Mouse (Mus musculus): Measurements from ENCODE around the gene Zbtb32. TPM values are rescaled to one million over a fixed set of nuclear protein-coding genes. Genes with fewer than 3 reads are reported as not detected.

The Zbtb32 gene
- total and polyA plus RNA-seq, 3 experiments: 20.1 to 32.8 TPM; not detected in 1

DNA sequence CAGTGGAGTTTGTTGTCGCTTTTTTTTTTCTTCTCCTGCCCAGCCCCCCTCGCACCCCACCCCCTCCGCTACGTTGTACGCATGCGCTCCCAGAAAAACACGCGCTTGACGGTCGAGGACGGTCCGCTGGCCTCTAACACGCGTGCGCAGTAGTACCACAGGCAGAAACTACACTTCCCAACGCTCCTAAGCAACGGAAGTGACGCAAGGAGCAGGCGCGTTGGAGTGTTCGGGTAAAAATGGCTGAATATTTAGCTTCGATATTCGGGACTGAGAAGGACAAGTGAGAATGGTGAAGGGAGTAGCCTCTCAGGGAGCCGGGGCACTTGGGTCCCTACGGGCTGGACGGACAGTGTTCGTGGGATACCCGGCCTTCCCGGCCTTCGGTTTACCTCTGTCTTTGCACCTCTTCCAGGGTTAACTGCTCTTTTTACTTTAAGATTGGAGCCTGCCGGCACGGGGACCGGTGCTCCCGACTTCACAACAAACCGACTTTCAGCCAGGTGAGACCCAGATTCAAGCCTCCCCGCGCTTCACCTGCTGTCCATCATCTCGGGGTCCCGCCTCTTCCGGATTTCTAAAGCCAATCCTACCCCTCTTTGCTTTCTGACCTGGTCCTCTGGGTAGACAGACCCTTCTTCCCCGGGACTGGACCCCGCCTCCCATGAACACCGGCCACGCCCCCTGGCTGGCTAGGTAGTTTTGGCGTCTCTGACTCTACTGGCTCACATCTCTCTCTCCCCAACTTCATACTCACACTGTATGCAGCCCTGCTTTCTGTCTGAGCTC is 35.4 kb downstream of the Zbtb32 start, which contains the start of the genes U2af1l4, Gm49396 and Psenen (continued):
- no peak for TF ChIP-seq POLR2AphosphoS2 (IDR thresholded peaks at IDR 0.05; ENCODE audit: low read length)
- peak; percentile 92 for TF ChIP-seq MAX (IDR thresholded peaks at IDR 0.05; ENCODE audit: low read length)
- no peak for TF ChIP-seq USF2 (IDR thresholded peaks at IDR 0.05; ENCODE audit: borderline replicate concordance in 1 of 2, insufficient read depth in 1 of 2, low read depth in 1 of 2, low read length in 2 of 2)

GRCm38 (mm10) chr7:30562526-30563116 is 36.1 kb downstream of the Zbtb32 start:
- no peaks in the 10 kb centered on the region for H3K27me3 ChIP-seq (ENCODE audit: control insufficient read depth in 1 of 2, insufficient read depth in 2 of 2, low read length in 2 of 2)
- H3K9ac ChIP-seq (ENCODE audit: control insufficient read depth, low read depth, low read length, poor library complexity, severe bottlenecking): peak overlapping the region; percentile 86
- H3K79me2 ChIP-seq (ENCODE audit: control insufficient read depth, insufficient read depth, low read length, poor library complexity): peaks cover 18% of the 10 kb centered on the region
- H3K4me3 ChIP-seq (ENCODE audit: control insufficient read depth in 1 of 2, insufficient read depth in 1 of 2, low read depth in 2 of 2, low read length in 2 of 2): peak overlapping the region; percentile 58 to 82
- peak; percentile 47 for TF ChIP-seq NELFE (IDR thresholded peaks at IDR 0.05; ENCODE audit: low read depth, low read length)
- peak; percentile 45; the same call in 1 of the 2 replicates for TF ChIP-seq TBP (IDR thresholded peaks at IDR 0.05; ENCODE audit: low read depth, low read length)
- TF ChIP-seq KAT2A (conservative IDR thresholded peaks at IDR 0.05; ENCODE audit: low read depth, low read length): no peak
- TF ChIP-seq NRF1 (IDR thresholded peaks at IDR 0.05; ENCODE audit: insufficient read depth, low read depth, low read length, poor library complexity, severe bottlenecking): no peak
- TF ChIP-seq ELF1 (IDR thresholded peaks at IDR 0.05; ENCODE audit: low read depth, low read length): no peak
- peak in 1 of 2 experiments; percentile 59; a peak in 2 of 4 replicates for TF ChIP-seq POLR2A (IDR thresholded peaks at IDR 0.05; ENCODE audit: control insufficient read depth in 1 of 2, insufficient read depth in 1 of 2, low read depth in 1 of 2, low read length in 2 of 2, poor library complexity in 1 of 2)
- no peak for TF ChIP-seq MYB (IDR thresholded peaks at IDR 0.05; ENCODE audit: low read depth, low read length)
- TF ChIP-seq MEF2A (IDR thresholded peaks at IDR 0.05; ENCODE audit: extremely low read depth, insufficient replicate concordance, low read depth, low read length, poor library complexity, severe bottlenecking): no peak
- no peak for TF ChIP-seq MAX (IDR thresholded peaks at IDR 0.05; ENCODE audit: low read length)
- TF ChIP-seq ZKSCAN1 (IDR thresholded peaks at IDR 0.05; ENCODE audit: low read depth, low read length): no peak
- TF ChIP-seq ZMIZ1 (IDR thresholded peaks at IDR 0.05; ENCODE audit: low read depth, low read length): no peak
- TF ChIP-seq POLR2AphosphoS5 (IDR thresholded peaks at IDR 0.05; ENCODE audit: borderline replicate concordance, low read depth, low read length): no peak
- TF ChIP-seq CHD1 (IDR thresholded peaks at IDR 0.05; ENCODE audit: low read depth, low read length): no peak
- TF ChIP-seq ZC3H11A (IDR thresholded peaks at IDR 0.05; ENCODE audit: low read depth, low read length): no peak
- no peak for TF ChIP-seq TAL1 (IDR thresholded peaks at IDR 0.05; ENCODE audit: low read length)
- TF ChIP-seq USF1 (IDR thresholded peaks at IDR 0.05; ENCODE audit: low read depth, low read length): no peak
- no peak for TF ChIP-seq MYC (IDR thresholded peaks at IDR 0.05; ENCODE audit: low read depth, low read length)
- no peak for TF ChIP-seq TCF12 (IDR thresholded peaks at IDR 0.05; ENCODE audit: low read depth, low read length)
- no peak for TF ChIP-seq GABPA (IDR thresholded peaks at IDR 0.05; ENCODE audit: low read depth, low read length)
- TF ChIP-seq USF2 (IDR thresholded peaks at IDR 0.05; ENCODE audit: borderline replicate concordance in 1 of 2, insufficient read depth in 1 of 2, low read depth in 1 of 2, low read length in 2 of 2): no peak
- no peak for TF ChIP-seq JUND (IDR thresholded peaks at IDR 0.05; ENCODE audit: low read depth, low read length)
- TF ChIP-seq MAFK (IDR thresholded peaks at IDR 0.05; ENCODE audit: borderline replicate concordance, low read depth, low read length): no peak
- no peak for TF ChIP-seq ETS1 (IDR thresholded peaks at IDR 0.05; ENCODE audit: low read depth, low read length)
- TF ChIP-seq MXI1 (IDR thresholded peaks at IDR 0.05; ENCODE audit: low read depth, low read length): no peak
- TF ChIP-seq RCOR1 (IDR thresholded peaks at IDR 0.05; ENCODE audit: low read depth, low read length): no peak
- peak; percentile 33; the same call in 1 of the 2 replicates for TF ChIP-seq BHLHE40 (IDR thresholded peaks at IDR 0.05; ENCODE audit: borderline replicate concordance, low read depth, low read length)
- no peak for TF ChIP-seq GATA1 (IDR thresholded peaks at IDR 0.05; ENCODE audit: low read depth, low read length)
- no peak for TF ChIP-seq E2F4 (IDR thresholded peaks at IDR 0.05; ENCODE audit: borderline replicate concordance, low read depth, low read length)
- H3K4me1 ChIP-seq (ENCODE audit: control insufficient read depth in 1 of 2, insufficient read depth in 2 of 2, low read length in 2 of 2): peaks cover 2 to 16% of the 10 kb centered on the region in 2 experiments; a peak in 2 of 4 replicates
- peak overlapping the region; percentile 89 for H3K27ac ChIP-seq (ENCODE audit: control insufficient read depth, low read depth, low read length)
- peaks cover 0 to 8% of the 10 kb centered on the region in 2 experiments; a peak in 2 of 4 replicates for H3K36me3 ChIP-seq (ENCODE audit: control insufficient read depth in 1 of 2, insufficient read depth in 2 of 2, low read length in 2 of 2)
- DNase-seq (ENCODE audit: low read depth, low spot score): peak; percentile 73
- H3K9me3 ChIP-seq (replicated peaks; ENCODE audit: insufficient read depth, low read length): no peaks in the 10 kb centered on the region
